Mouse (Mus musculus): ENCODE results near the gene Gm21887.
"Not testable (repeated sequence)": the region's sequence is repeated elsewhere in the genome, so short reads cannot be mapped to it uniquely, and the experiment has no call there.

DNA sequence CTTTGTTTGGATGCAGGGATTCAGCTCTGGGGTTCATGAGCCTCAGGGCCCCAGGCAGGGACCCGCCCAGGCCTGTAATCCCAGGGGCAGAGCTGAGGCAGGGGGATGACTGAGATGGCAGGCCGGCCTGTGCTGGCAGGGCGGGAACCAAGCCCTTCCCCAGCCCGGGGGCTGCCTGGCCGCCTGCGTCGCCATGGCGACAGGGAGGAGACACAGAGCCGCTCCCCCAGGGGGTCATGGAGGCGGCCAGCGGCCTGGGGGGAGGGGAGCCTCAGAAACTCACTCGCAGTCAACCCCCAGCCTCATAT lies 8.1 kb upstream of the Gm21887 start:
- TF ChIP-seq CTCF (IDR thresholded peaks at IDR 0.05; ENCODE audit: control insufficient read depth, insufficient read depth, low read length); POLR2A (IDR thresholded peaks at IDR 0.05; ENCODE audit: borderline replicate concordance, control insufficient read depth, low read depth, low read length): not testable (repeated sequence)
